Mouse (Mus musculus) MEL (cell line): ENCODE data around the gene Slc22a5. TPM values are rescaled to one million over a fixed set of nuclear protein-coding genes. Genes with fewer than 3 reads are reported as not detected.

Experiments
- DNase-seq: peaks from one replicate; pipeline ENCODE4 v3.0.0; 2011; ENCODE audit warnings: low read depth, low spot score
- H3K27ac ChIP-seq: 2 replicates; pipeline ENCODE4 v1.5.1; 2012; ENCODE audit warnings: low read depth, mild to moderate bottlenecking, control low read depth, low read length, moderate library complexity; ENCODE audit not compliant: control insufficient read depth
- H3K27me3 ChIP-seq, 2 experiments: fragments of 150-350 bp in 1 of 2; sonication (generic) in 1 of 2; 2 replicates each; pipeline ENCODE4 v1.6.1; 2012; ENCODE audit warnings: low read length in 2 of 2, mild to moderate bottlenecking in 2 of 2, improper control_type of control experiment in 1 of 2, moderate library complexity in 1 of 2; ENCODE audit not compliant: insufficient read depth in 2 of 2, control insufficient read depth in 1 of 2
- H3K36me3 ChIP-seq, 2 experiments: 2 replicates each; pipeline ENCODE4 v1.6.1; 2012 to 2014; ENCODE audit warnings: low read length in 2 of 2, improper control_type of control experiment in 1 of 2, inconsistent platforms in 1 of 2, mild to moderate bottlenecking in 1 of 2; ENCODE audit not compliant: insufficient read depth in 2 of 2, control insufficient read depth in 1 of 2
- H3K4me1 ChIP-seq, 2 experiments: fragments of 150-350 bp in 1 of 2; sonication (generic) in 1 of 2; 2 replicates each; pipeline ENCODE4 v1.6.1; 2012; ENCODE audit warnings: low read length in 2 of 2, improper control_type of control experiment in 1 of 2, mild to moderate bottlenecking in 1 of 2; ENCODE audit not compliant: insufficient read depth in 2 of 2, control insufficient read depth in 1 of 2
- H3K4me3 ChIP-seq, 2 experiments: fragments of 150-350 bp in 1 of 2; sonication (generic) in 1 of 2; 2 replicates each; pipeline ENCODE4 v1.5.1; 2012; ENCODE audit warnings: low read depth in 2 of 2, low read length in 2 of 2, mild to moderate bottlenecking in 2 of 2, moderate library complexity in 2 of 2, control low read depth in 1 of 2, improper control_type of control experiment in 1 of 2; ENCODE audit not compliant: control insufficient read depth in 1 of 2, insufficient read depth in 1 of 2
- H3K79me2 ChIP-seq: 2 replicates; pipeline ENCODE4 v1.6.1; 2012; ENCODE audit warnings: mild to moderate bottlenecking, low read length, moderate library complexity; ENCODE audit not compliant: control insufficient read depth, poor library complexity, insufficient read depth
- H3K9ac ChIP-seq: 2 replicates; pipeline ENCODE4 v1.6.1; 2012; ENCODE audit warnings: low read depth, mild to moderate bottlenecking, control low read depth, low read length, moderate library complexity; ENCODE audit not compliant: control insufficient read depth, poor library complexity, severe bottlenecking
- H3K9me3 ChIP-seq: fragments of 150-350 bp; sonication (generic); replicated peaks from 2 replicates; pipeline ENCODE4 v1.6.1; 2012; ENCODE audit warnings: mild to moderate bottlenecking, low read length, improper control_type of control experiment, moderate library complexity; ENCODE audit not compliant: insufficient read depth
- CHD2 ChIP-seq: IDR thresholded peaks from 2 replicates; pipeline ENCODE4 v1.6.1; 2011; ENCODE audit warnings: low read length, improper control_type of control experiment
- E2F4 ChIP-seq: IDR thresholded peaks from 2 replicates; pipeline ENCODE4 v1.6.1; 2011; ENCODE audit warnings: low read depth, low read length, improper control_type of control experiment, borderline replicate concordance
- ELF1 ChIP-seq: IDR thresholded peaks from 2 replicates; pipeline ENCODE4 v1.6.1; 2014; ENCODE audit warnings: low read depth, mild to moderate bottlenecking, inconsistent platforms, low read length, improper control_type of control experiment, moderate library complexity
- HCFC1 ChIP-seq: IDR thresholded peaks from 2 replicates; pipeline ENCODE4 v1.6.1; 2012; ENCODE audit warnings: low read depth, mild to moderate bottlenecking, inconsistent platforms, low read length, improper control_type of control experiment, moderate library complexity
- JUND ChIP-seq: IDR thresholded peaks from 2 replicates; pipeline ENCODE4 v1.6.1; 2011; ENCODE audit warnings: low read depth, mild to moderate bottlenecking, improper control_type of control experiment, low read length
- KAT2A ChIP-seq: conservative IDR thresholded peaks from 2 replicates; pipeline ENCODE4 v1.6.1; 2012; ENCODE audit warnings: low read depth, low read length, improper control_type of control experiment, inconsistent platforms
- MAFK ChIP-seq: IDR thresholded peaks from 2 replicates; pipeline ENCODE4 v1.6.1; 2011; ENCODE audit warnings: low read depth, mild to moderate bottlenecking, low read length, improper control_type of control experiment, borderline replicate concordance
- MAZ ChIP-seq: IDR thresholded peaks from 2 replicates; pipeline ENCODE4 v1.6.1; 2012; ENCODE audit warnings: low read depth, mild to moderate bottlenecking, inconsistent platforms, low read length, improper control_type of control experiment
- MEF2A ChIP-seq: IDR thresholded peaks from 2 replicates; pipeline ENCODE4 v1.6.1; 2014; ENCODE audit warnings: low read depth, mild to moderate bottlenecking, inconsistent platforms, low read length, improper control_type of control experiment; ENCODE audit not compliant: poor library complexity, insufficient replicate concordance, severe bottlenecking; ENCODE audit errors: extremely low read depth
- MXI1 ChIP-seq: IDR thresholded peaks from 2 replicates; pipeline ENCODE4 v1.6.1; 2011; ENCODE audit warnings: mild to moderate bottlenecking, low read depth, low read length, improper control_type of control experiment
- NELFE ChIP-seq: IDR thresholded peaks from 2 replicates; pipeline ENCODE4 v1.6.1; 2011; ENCODE audit warnings: low read depth, low read length, improper control_type of control experiment
- POLR2AphosphoS2 ChIP-seq: IDR thresholded peaks from 2 replicates; pipeline ENCODE4 v1.6.1; 2011; ENCODE audit warnings: low read length, improper control_type of control experiment
- RAD21 ChIP-seq: IDR thresholded peaks from 2 replicates; pipeline ENCODE4 v1.6.1; 2011; ENCODE audit warnings: mild to moderate bottlenecking, low read depth, low read length, improper control_type of control experiment
- RCOR1 ChIP-seq: IDR thresholded peaks from 2 replicates; pipeline ENCODE4 v1.6.1; 2012; ENCODE audit warnings: low read depth, mild to moderate bottlenecking, inconsistent platforms, low read length, improper control_type of control experiment
- SMC3 ChIP-seq: IDR thresholded peaks from 2 replicates; pipeline ENCODE4 v1.6.1; 2011; ENCODE audit warnings: low read depth, low read length, improper control_type of control experiment
- TAL1 ChIP-seq: IDR thresholded peaks from 2 replicates; pipeline ENCODE4 v1.6.1; 2012; ENCODE audit warnings: mild to moderate bottlenecking, inconsistent platforms, low read length, moderate library complexity, mixed read lengths
- TCF12 ChIP-seq: IDR thresholded peaks from 2 replicates; pipeline ENCODE4 v1.6.1; 2014; ENCODE audit warnings: low read depth, mild to moderate bottlenecking, inconsistent platforms, low read length, improper control_type of control experiment, moderate library complexity
- UBTF ChIP-seq: IDR thresholded peaks from 2 replicates; pipeline ENCODE4 v1.6.1; 2012; ENCODE audit warnings: low read depth, mild to moderate bottlenecking, inconsistent platforms, low read length, improper control_type of control experiment, moderate library complexity, borderline replicate concordance; ENCODE audit not compliant: insufficient read depth
- USF1 ChIP-seq: IDR thresholded peaks from 2 replicates; pipeline ENCODE4 v1.6.1; 2014; ENCODE audit warnings: low read depth, mild to moderate bottlenecking, inconsistent platforms, low read length, improper control_type of control experiment, moderate library complexity
- ZMIZ1 ChIP-seq: IDR thresholded peaks from 2 replicates; pipeline ENCODE4 v1.6.1; 2012; ENCODE audit warnings: low read depth, mild to moderate bottlenecking, inconsistent platforms, low read length, improper control_type of control experiment, moderate library complexity
- ZNF384 ChIP-seq: IDR thresholded peaks from 2 replicates; pipeline ENCODE4 v1.6.1; 2012; ENCODE audit warnings: low read depth, mild to moderate bottlenecking, inconsistent platforms, low read length, improper control_type of control experiment
- polyA plus RNA-seq, 2 experiments: library from polyadenylated mRNA; stranded (reverse) in 1 of 2; unstranded in 1 of 2; fragments of >175 nt in 1 of 2; fragments of >200 nt in 1 of 2; gene quantifications; 2 replicates each; pipeline versions ENCODE4 v1.2.1 to v1.2.4; 2012; ENCODE audit warnings: low replicate concordance in 2 of 2, low read depth in 1 of 2; ENCODE audit not compliant: insufficient read length in 2 of 2, insufficient read depth in 1 of 2, missing spikeins in 1 of 2
- total RNA-seq: library from RNA; depleted of rRNA; stranded (reverse); fragments of 300-350 nt; gene quantifications from 2 replicates; pipeline ENCODE4 v1.2.3, GENCODE M21; 2012

The Slc22a5 gene
- total and polyA plus RNA-seq, 3 experiments, result 11.8 to 12.5 TPM; not detected in 1

GRCm38 (mm10) chr11:53892716-53893416 lies 1.4 kb upstream of the Slc22a5 start (continued):
- peak; percentile 75 for TF ChIP-seq HCFC1
- TF ChIP-seq MAFK, result no peak
- no peak for TF ChIP-seq TAL1
- TF ChIP-seq TCF12, result peak; percentile 56
- TF ChIP-seq KAT2A, result no peak
- TF ChIP-seq CHD2, result no peak
- no peak for TF ChIP-seq RCOR1
- TF ChIP-seq ELF1, result peak; percentile 93
- no peak for TF ChIP-seq MEF2A

GRCm38 (mm10) chr11:53890906-53891504 lies 455 bp downstream of the Slc22a5 start:
- H3K4me3 ChIP-seq, result peak overlapping the region; percentile 64 to 82
- TF ChIP-seq E2F4 (no peak), TAL1 (no peak), NELFE (no peak), JUND (no peak), RCOR1 (no peak), CHD2 (no peak), TCF12 (no peak), MAZ (no peak), ZMIZ1 (no peak), ZNF384 (no peak), UBTF (no peak), MXI1 (no peak), HCFC1 (no peak), SMC3 (no peak), USF1 (no peak), MAFK (no peak), ELF1 (no peak), RAD21 (no peak), POLR2AphosphoS2 (no peak)
- H3K9me3 ChIP-seq, result no peaks in the 10 kb centered on the region
- peak; percentile 54 for DNase-seq
- no peaks in the 10 kb centered on the region for H3K27me3 ChIP-seq
- H3K27ac ChIP-seq, result 0 out of 2 replicates have a peak overlapping the region, but pooled peaks have one; percentile 8
- peak overlapping the region; percentile 77 for H3K9ac ChIP-seq
- H3K36me3 ChIP-seq, result peaks cover 0 to 26% of the 10 kb centered on the region in 2 experiments; a peak in 2 of 4 replicates
- H3K79me2 ChIP-seq, result peaks cover 10% of the 10 kb centered on the region
- H3K4me1 ChIP-seq, result peaks cover 9 to 23% of the 10 kb centered on the region in 2 experiments
